Mouse (Mus musculus) erythroblast, adult 5-6 weeks (primary cell): ENCODE data around the gene Banf2. TPM values are rescaled to one million over a fixed set of nuclear protein-coding genes. Genes with fewer than 3 reads are reported as not detected.

ENCODE experiments used
- ATAC-seq: replicated peaks from 2 replicates; pipeline ENCODE4 v1.8.0; 2016; ENCODE audit warnings: moderate number of reproducible peaks, mild to moderate bottlenecking, moderate TSS enrichment, inconsistent platforms; ENCODE audit not compliant: poor library complexity, low FRiP score, severe bottlenecking
- total RNA-seq, 2 experiments: library from RNA; stranded (forward) in 1 of 2; stranded (reverse) in 1 of 2; fragments of 150-400 nt in 1 of 2; fragments of 200-764, 138-1000 nt in 1 of 2; gene quantifications; 2 replicates each; pipeline versions ENCODE4 v1.2.3 to v1.2.4; 2015 to 2017; ENCODE audit warnings: low replicate concordance in 2 of 2

Gene Banf2
- total RNA-seq, 2 experiments from 2014 or later: not detected

- no peak for ATAC-seq
Measured at GRCm38 (mm10) chr2:144019971-144020370, 12.9 kb upstream of the Banf2 start.

- ATAC-seq: no peak
Measured at GRCm38 (mm10) chr2:144022441-144022840, 10.4 kb upstream of the Banf2 start.

- ATAC-seq: no peak
Measured at GRCm38 (mm10) chr2:144025361-144025760, 7.5 kb upstream of the Banf2 start.

- ATAC-seq: no peak
Measured at GRCm38 (mm10) chr2:144026456-144026855, 6.4 kb upstream of the Banf2 start.

GRCm38 (mm10) chr2:144030791-144031190, 2.1 kb upstream of the Banf2 start:
- no peak for ATAC-seq

GRCm38 (mm10) chr2:144044726-144045125, 11.9 kb downstream of the Banf2 start:
- ATAC-seq: no peak

- no peak for ATAC-seq
Measured at GRCm38 (mm10) chr2:144045756-144046560, 13.1 kb downstream of the Banf2 start.

GRCm38 (mm10) chr2:144046916-144047315, 14.1 kb downstream of the Banf2 start:
- no peak for ATAC-seq

- no peak for ATAC-seq
Measured at GRCm38 (mm10) chr2:144050146-144050680, 17.4 kb downstream of the Banf2 start.

- ATAC-seq: no peak
Measured at GRCm38 (mm10) chr2:144050861-144051260, 18.0 kb downstream of the Banf2 start.

- ATAC-seq: no peak
Measured at GRCm38 (mm10) chr2:144052410-144053065, 19.7 kb downstream of the Banf2 start.

- ATAC-seq: no peak
Measured at GRCm38 (mm10) chr2:144057735-144058134, 24.9 kb downstream of the Banf2 start.

- no peak for ATAC-seq
Measured at GRCm38 (mm10) chr2:144061701-144062100, 28.8 kb downstream of the Banf2 start.

- no peak for ATAC-seq
Measured at GRCm38 (mm10) chr2:144065499-144065898, 32.6 kb downstream of the Banf2 start.

- ATAC-seq: no peak
Measured at GRCm38 (mm10) chr2:144069663-144070062, 36.8 kb downstream of the Banf2 start.

- ATAC-seq: no peak
Measured at GRCm38 (mm10) chr2:144070479-144070878, 37.6 kb downstream of the Banf2 start.

- no peak for ATAC-seq
Measured at GRCm38 (mm10) chr2:144072642-144073041, 39.8 kb downstream of the Banf2 start.

- no peak for ATAC-seq
Measured at GRCm38 (mm10) chr2:144074059-144074458, 41.2 kb downstream of the Banf2 start.

- ATAC-seq: no peak
Measured at GRCm38 (mm10) chr2:144076625-144077024, 43.8 kb downstream of the Banf2 start.

- ATAC-seq: no peak
Measured at GRCm38 (mm10) chr2:144078897-144079296, 46.0 kb downstream of the Banf2 start.
